Mouse (Mus musculus): ENCODE data around the gene Ablim2. TPM values are rescaled to one million over a fixed set of nuclear protein-coding genes. Genes with fewer than 3 reads are reported as not detected.
A peak's percentile ranks its signal among the peaks of the same experiment; 100 is the strongest.

The Ablim2 gene
- polyA plus RNA-seq, 1 experiment from 2014 or later: 6.6 TPM

- WGBS: 47% methylated on average over 13 of the region's 13 CpGs
- H3K4me3 ChIP-seq (replicated peaks): no peak overlapping the region
- no peak overlapping the region for H3K27ac ChIP-seq
- no peak overlapping the region for H3K9ac ChIP-seq (replicated peaks)
- H3K4me2 ChIP-seq (replicated peaks): no peak overlapping the region
- peaks cover 11% of the 10 kb centered on the region for H3K27me3 ChIP-seq
- no peaks in the 10 kb centered on the region for H3K36me3 ChIP-seq
- no peaks in the 10 kb centered on the region for H3K4me1 ChIP-seq (replicated peaks)
- no peaks in the 10 kb centered on the region for H3K9me3 ChIP-seq
- ATAC-seq: no peak
Measured at GRCm38 (mm10) chr5:35741225-35741820, 16.4 kb upstream of the Ablim2 start.

DNA sequence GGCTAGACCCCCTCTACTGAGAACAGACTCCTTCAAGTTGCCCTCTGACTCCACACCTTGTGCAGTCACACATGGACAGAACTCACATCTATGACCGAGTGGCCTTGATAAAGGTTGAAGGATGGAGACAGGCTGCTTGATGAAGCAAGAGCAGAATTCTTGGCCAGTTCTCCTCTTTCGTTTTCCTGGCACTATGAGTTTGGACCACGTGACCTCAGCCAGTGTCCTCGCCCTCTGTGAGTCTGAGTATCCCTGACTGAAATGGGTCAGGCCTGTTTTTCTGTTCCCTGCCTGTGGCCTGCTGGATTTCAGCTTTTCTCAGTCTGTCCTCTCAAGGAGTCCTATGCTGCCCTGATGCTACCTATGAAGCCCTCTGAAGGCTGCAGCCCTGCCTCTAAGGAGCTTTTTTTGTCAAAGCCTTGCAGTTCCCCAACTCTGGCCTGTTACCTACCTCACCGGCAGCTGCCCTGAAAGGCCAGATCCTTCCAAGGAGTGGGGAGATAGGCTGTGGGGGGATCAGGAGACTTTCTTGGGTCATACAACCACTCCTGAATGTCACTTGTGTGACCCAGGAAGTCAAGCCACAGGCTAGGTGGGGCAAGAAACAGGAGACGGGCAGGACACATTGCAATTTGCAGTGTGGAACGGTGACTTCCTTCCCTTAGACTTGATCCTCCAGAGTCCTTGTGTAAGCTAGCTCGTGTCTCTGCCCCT, 14.3 kb upstream of the Ablim2 start:
- H3K4me2 ChIP-seq (replicated peaks): no peak overlapping the region
- peaks cover 11% of the 10 kb centered on the region for H3K27me3 ChIP-seq
- no peak overlapping the region for H3K9ac ChIP-seq (replicated peaks)
- WGBS: 82% methylated on average over 8 of the region's 8 CpGs
- H3K4me3 ChIP-seq (replicated peaks): no peak overlapping the region
- no peaks in the 10 kb centered on the region for H3K9me3 ChIP-seq
- no peak for ATAC-seq
- no peaks in the 10 kb centered on the region for H3K36me3 ChIP-seq
- H3K27ac ChIP-seq: no peak overlapping the region
- no peaks in the 10 kb centered on the region for H3K4me1 ChIP-seq (replicated peaks)

DNA sequence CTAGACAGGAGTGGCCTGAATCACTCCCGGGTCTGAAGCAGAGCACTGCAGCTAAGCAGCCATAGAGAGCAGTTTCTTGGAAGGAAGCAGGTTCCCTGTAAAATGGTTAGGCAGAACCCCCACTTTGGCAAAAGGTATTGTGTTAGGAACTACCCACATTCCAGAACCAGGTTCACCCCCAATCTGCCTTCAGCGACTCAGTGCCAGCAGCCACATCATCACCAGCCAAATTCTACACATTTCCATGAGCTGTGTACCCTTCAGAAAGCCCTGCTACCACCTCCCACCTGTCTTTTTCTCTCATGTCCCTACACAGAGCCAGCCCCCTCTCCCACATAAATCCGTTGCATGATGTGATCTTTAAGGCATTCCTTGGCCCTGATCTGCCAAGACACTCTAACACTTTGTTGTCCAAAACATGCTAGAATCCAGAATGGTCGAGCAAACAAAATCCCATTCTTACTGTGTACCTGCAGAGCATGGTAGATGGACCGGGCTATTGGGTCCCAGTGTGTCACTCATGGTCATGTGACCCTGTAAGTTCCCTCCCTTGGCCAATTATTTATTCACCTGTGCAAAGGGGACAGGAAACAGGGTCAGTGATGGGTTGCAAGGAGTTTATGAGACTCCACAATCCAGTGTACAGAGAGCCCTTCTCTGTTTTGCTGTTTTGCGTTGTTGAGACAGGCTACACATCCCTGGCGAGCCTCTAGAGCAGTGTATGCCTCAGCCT, 13.5 kb upstream of the Ablim2 start:
- WGBS: 83% methylated on average over 7 of the region's 7 CpGs
- ATAC-seq: no peak
- no peak overlapping the region for H3K9ac ChIP-seq (replicated peaks)
- no peaks in the 10 kb centered on the region for H3K36me3 ChIP-seq
- no peak overlapping the region for H3K4me3 ChIP-seq (replicated peaks)
- no peak overlapping the region for H3K4me2 ChIP-seq (replicated peaks)
- H3K27ac ChIP-seq: no peak overlapping the region
- peaks cover 11% of the 10 kb centered on the region for H3K27me3 ChIP-seq
- no peaks in the 10 kb centered on the region for H3K9me3 ChIP-seq
- H3K4me1 ChIP-seq (replicated peaks): no peaks in the 10 kb centered on the region

DNA sequence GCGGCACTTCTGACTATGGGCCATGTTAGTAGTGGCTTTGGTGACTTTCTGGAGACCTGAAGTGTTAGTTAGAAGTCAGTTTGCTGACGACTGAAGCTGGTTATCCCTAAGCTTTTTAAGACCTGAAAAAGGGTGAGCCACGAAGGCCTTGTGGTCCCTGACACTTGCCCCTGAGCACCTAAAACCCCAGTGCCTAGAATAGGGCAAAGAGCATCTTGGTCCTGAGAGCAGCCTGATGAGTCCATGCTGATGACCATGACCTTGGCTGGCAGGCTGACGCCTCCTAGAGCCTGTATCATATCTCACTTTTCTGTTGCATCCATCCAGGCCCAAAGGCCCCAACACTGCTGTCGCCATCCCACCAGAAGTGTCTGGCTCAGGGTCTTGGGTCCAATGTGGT, 12.3 kb upstream of the Ablim2 start:
- peaks cover 10% of the 10 kb centered on the region for H3K27me3 ChIP-seq
- no peak overlapping the region for H3K4me2 ChIP-seq (replicated peaks)
- no peak overlapping the region for H3K4me3 ChIP-seq (replicated peaks)
- no peak overlapping the region for H3K27ac ChIP-seq
- H3K4me1 ChIP-seq (replicated peaks): no peaks in the 10 kb centered on the region
- no peak for ATAC-seq
- H3K9me3 ChIP-seq: no peaks in the 10 kb centered on the region
- no peaks in the 10 kb centered on the region for H3K36me3 ChIP-seq
- no peak overlapping the region for H3K9ac ChIP-seq (replicated peaks)
- WGBS: 85% methylated on average over 5 of the region's 5 CpGs

DNA sequence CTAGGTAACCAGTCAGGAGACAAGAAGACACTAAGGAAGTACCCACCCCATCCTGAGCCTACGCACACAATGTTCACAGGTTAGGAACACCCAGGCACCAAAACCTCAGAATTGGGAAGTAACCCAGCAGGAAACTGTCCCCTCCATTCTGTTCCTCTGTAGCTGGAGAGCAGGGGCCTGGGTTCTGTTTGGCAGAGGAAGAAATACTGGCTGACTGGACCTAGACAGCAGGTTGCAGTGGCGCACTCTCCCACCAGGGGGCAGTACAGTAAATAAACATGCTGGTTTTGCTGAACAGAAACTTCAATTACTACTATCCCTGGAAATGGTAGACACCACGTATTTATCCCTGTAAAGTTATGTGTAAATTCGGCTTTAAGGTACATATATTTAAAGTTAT, 10.8 kb upstream of the Ablim2 start:
- ATAC-seq: no peak
- Histone ChIP-seq H3K4me2 (replicated peaks) (no peak overlapping the region), H3K27ac (no peak overlapping the region), H3K4me3 (replicated peaks) (no peak overlapping the region), H3K9me3 (no peaks in the 10 kb centered on the region), H3K36me3 (no peaks in the 10 kb centered on the region), H3K9ac (replicated peaks) (no peak overlapping the region), H3K4me1 (replicated peaks) (no peaks in the 10 kb centered on the region), H3K27me3 (no peaks in the 10 kb centered on the region)
- 30% methylated on average over 4 of the region's 4 CpGs for WGBS

DNA sequence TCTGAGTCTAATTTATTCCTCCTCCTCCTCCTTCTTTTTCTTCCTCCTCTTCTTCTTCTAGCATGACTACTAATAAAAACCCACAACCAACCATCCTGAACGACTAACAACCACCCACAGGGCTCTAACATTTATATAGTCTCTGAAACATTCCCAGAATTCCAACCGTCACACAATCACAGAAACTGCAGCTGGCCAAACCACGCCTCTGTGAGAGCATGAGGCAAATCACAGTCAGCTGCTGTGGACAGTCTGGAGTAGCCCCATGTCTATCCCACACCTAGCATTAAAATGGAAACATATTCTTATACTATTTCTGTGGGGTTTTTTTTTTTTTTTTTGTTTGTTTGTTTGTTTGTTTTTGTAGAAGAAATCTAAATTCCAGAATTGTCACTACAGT, 8.3 kb upstream of the Ablim2 start:
- H3K27ac ChIP-seq: no peak overlapping the region
- H3K9ac ChIP-seq (replicated peaks): no peak overlapping the region
- H3K4me2 ChIP-seq (replicated peaks): no peak overlapping the region
- H3K4me3 ChIP-seq (replicated peaks): no peak overlapping the region
- no peak for ATAC-seq
- WGBS: 69% methylated on average over 3 of the region's 3 CpGs
- no peaks in the 10 kb centered on the region for H3K4me1 ChIP-seq (replicated peaks)
- no peaks in the 10 kb centered on the region; the same call in 1 of the 2 replicates for H3K27me3 ChIP-seq
- H3K36me3 ChIP-seq: no peaks in the 10 kb centered on the region
- H3K9me3 ChIP-seq: no peaks in the 10 kb centered on the region

GRCm38 (mm10) chr5:35750026-35750425, 7.7 kb upstream of the Ablim2 start:
- WGBS: 89% methylated on average over 1 of the region's 1 CpGs
- no peak overlapping the region for H3K4me2 ChIP-seq (replicated peaks)
- no peaks in the 10 kb centered on the region for H3K4me1 ChIP-seq (replicated peaks)
- H3K4me3 ChIP-seq (replicated peaks): no peak overlapping the region
- no peaks in the 10 kb centered on the region for H3K9me3 ChIP-seq
- ATAC-seq: no peak
- no peaks in the 10 kb centered on the region; the same call in 1 of the 2 replicates for H3K27me3 ChIP-seq
- no peaks in the 10 kb centered on the region for H3K36me3 ChIP-seq
- no peak overlapping the region for H3K27ac ChIP-seq
- no peak overlapping the region for H3K9ac ChIP-seq (replicated peaks)

DNA sequence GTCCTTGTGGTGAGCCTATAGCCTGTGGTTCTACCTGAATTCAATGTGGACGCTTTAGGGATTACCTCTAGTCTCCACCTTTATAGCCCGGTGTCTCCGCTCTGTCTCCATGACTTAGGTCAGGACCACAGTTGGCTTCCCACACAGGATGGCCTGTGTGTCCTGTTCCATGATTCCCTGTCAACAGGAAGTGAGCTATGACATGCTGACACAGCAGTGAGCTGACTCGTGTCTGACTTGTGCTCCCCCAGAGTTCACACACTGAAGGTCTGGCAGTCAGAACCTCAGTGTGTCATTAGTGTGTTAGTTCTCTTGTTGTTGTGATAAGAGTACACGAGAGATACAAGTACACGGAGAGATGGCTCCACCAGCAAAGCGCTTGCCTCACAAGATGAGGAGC, 6.7 kb upstream of the Ablim2 start:
- H3K9ac ChIP-seq (replicated peaks): no peak overlapping the region
- H3K4me1 ChIP-seq (replicated peaks): no peaks in the 10 kb centered on the region
- H3K27ac ChIP-seq: no peak overlapping the region
- WGBS: 87% methylated on average over 7 of the region's 7 CpGs
- no peaks in the 10 kb centered on the region for H3K36me3 ChIP-seq
- ATAC-seq: no peak
- H3K4me3 ChIP-seq (replicated peaks): no peak overlapping the region
- no peak overlapping the region for H3K4me2 ChIP-seq (replicated peaks)
- peaks cover 2% of the 10 kb centered on the region; the same call in 1 of the 2 replicates for H3K27me3 ChIP-seq
- H3K9me3 ChIP-seq: no peaks in the 10 kb centered on the region

DNA sequence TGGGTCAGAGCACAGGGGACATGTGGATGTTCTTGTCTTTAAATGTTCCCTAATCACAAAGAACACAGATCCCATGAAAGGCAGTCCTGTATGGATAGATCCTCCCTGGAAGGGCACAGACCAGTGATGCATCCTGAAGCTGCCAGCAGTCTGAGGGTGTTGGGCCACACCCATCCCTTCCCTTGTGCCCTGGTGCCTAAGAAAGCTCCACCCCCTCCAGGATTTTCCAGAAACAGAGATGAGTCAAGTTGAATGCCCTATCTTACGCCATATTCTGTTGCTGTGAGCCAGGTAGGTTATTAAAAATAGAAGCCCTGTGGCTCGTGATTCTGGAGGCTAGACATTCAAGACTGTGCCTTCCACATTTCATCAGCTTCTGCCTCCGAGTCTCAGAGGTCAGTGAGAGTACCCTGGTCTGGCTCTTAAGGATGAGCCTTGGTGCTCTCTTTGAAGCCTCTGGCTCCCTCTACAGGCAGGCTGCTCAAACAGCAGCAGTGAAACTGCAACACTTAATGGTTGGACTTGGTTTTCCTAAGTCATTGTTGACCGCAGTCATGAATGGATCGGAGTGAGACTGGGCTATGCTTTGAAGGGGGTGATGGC, 2.4 kb upstream of the Ablim2 start:
- no peak overlapping the region for H3K4me3 ChIP-seq (replicated peaks)
- ATAC-seq: no peak
- peaks cover 35% of the 10 kb centered on the region for H3K27me3 ChIP-seq
- H3K9ac ChIP-seq (replicated peaks): no peak overlapping the region
- WGBS: 33% methylated on average over 5 of the region's 5 CpGs
- no peaks in the 10 kb centered on the region for H3K9me3 ChIP-seq
- H3K27ac ChIP-seq: no peak overlapping the region
- no peak overlapping the region for H3K4me2 ChIP-seq (replicated peaks)
- H3K4me1 ChIP-seq (replicated peaks): peaks cover 17% of the 10 kb centered on the region
- H3K36me3 ChIP-seq: no peaks in the 10 kb centered on the region

DNA sequence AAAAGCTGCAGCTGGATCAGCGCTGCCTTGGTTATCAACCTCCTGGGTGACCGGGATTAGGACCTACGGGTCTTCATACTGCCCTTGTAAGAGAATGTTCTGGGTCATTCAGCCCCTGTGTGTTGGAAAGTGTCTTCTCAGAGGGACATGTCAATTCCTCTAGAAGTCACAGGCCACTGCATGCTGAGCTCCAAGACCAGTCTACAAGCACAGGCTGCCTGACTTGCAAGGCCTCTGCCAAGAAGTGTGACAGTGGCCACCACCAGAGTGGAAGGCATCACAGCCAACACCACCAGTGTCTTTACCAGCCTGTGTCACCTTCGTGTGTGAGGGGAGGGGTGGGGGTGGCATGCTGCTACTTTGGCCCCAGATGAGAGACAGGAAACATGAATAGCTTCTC, 1.7 kb upstream of the Ablim2 start:
- H3K27me3 ChIP-seq: peaks cover 43% of the 10 kb centered on the region
- WGBS: 74% methylated on average over 4 of the region's 4 CpGs
- no peak overlapping the region for H3K4me2 ChIP-seq (replicated peaks)
- H3K4me3 ChIP-seq (replicated peaks): no peak overlapping the region
- H3K4me1 ChIP-seq (replicated peaks): peaks cover 17% of the 10 kb centered on the region
- H3K9ac ChIP-seq (replicated peaks): no peak overlapping the region
- H3K9me3 ChIP-seq: no peaks in the 10 kb centered on the region
- H3K36me3 ChIP-seq: no peaks in the 10 kb centered on the region
- no peak for ATAC-seq
- no peak overlapping the region for H3K27ac ChIP-seq

- Histone ChIP-seq H3K9me3 (no peaks in the 10 kb centered on the region), H3K36me3 (no peaks in the 10 kb centered on the region), H3K4me2 (replicated peaks) (peak overlapping the region; percentile 91), H3K4me3 (replicated peaks) (peak overlapping the region; percentile 62), H3K27me3 (peaks cover 43% of the 10 kb centered on the region), H3K9ac (replicated peaks) (peak overlapping the region; percentile 65), H3K27ac (peak overlapping the region; percentile 72), H3K4me1 (replicated peaks) (peaks cover 17% of the 10 kb centered on the region)
- ATAC-seq: peak; percentile 55
- 6% methylated on average over 26 of the region's 26 CpGs for WGBS
Measured at GRCm38 (mm10) chr5:35756997-35757638, 562 bp upstream of the Ablim2 start.

Measured in midbrain, embryonic 13.5 days (tissue).